Mouse (Mus musculus) stomach, embryonic 16.5 days (tissue): ENCODE data around the gene Surf1. TPM values are rescaled to one million over a fixed set of nuclear protein-coding genes. Genes with fewer than 3 reads are reported as not detected.

Source experiments
- ATAC-seq: fragments of 200-750 bp; cut with Nextera tagmentation; 2 replicates; pipeline ENCODE4 v1.8.0; 2017; ENCODE audit warnings: moderate number of reproducible peaks, moderate TSS enrichment; ENCODE audit not compliant: insufficient read depth, low FRiP score
- H3K27ac ChIP-seq: fragments of 300-500 bp; sonication (generic); 2 replicates; pipeline ENCODE4 v1.5.1; 2014; ENCODE audit warnings: low read length
- H3K27me3 ChIP-seq: fragments of 300-500 bp; sonication (generic); 2 replicates; pipeline ENCODE4 v1.6.1; 2014; ENCODE audit warnings: low read length, control low read depth, mixed read lengths; ENCODE audit not compliant: control insufficient read depth, insufficient read depth
- H3K36me3 ChIP-seq: fragments of 300-500 bp; sonication (generic); 2 replicates; pipeline ENCODE4 v1.6.1; 2014; ENCODE audit warnings: low read length; ENCODE audit not compliant: control insufficient read depth, insufficient read depth
- H3K4me1 ChIP-seq: fragments of 300-500 bp; sonication (generic); 2 replicates; pipeline ENCODE4 v1.6.1; 2014; ENCODE audit warnings: low read length, control low read depth, mixed read lengths; ENCODE audit not compliant: control insufficient read depth, insufficient read depth
- H3K4me2 ChIP-seq: fragments of 300-500 bp; sonication (generic); 2 replicates; pipeline ENCODE4 v1.6.1; 2014; ENCODE audit warnings: low read depth, low read length, mixed read lengths
- H3K4me3 ChIP-seq: fragments of 300-500 bp; sonication (generic); replicated peaks from 2 replicates; pipeline ENCODE4 v1.5.1; 2014; ENCODE audit warnings: mild to moderate bottlenecking, low read length
- H3K9ac ChIP-seq: fragments of 300-500 bp; sonication (generic); 2 replicates; pipeline ENCODE4 v1.6.1; 2014; ENCODE audit warnings: low read length
- H3K9me3 ChIP-seq: fragments of 300-500 bp; sonication (generic); replicated peaks from 2 replicates; pipeline ENCODE4 v1.6.1; 2016; ENCODE audit warnings: low read length, control low read depth; ENCODE audit not compliant: control insufficient read depth
- WGBS: fragments of 180-500 bp; shearing (Covaris S2); extraction: QIAGEN DNeasy Blood & Tissue Kit; methylation state at CpG from one replicate; pipeline ENCODE4 v1.1.7; 2014; 5-methylcytosine and 5-hydroxymethylcytosine counted together
- polyA plus RNA-seq: library from polyadenylated mRNA; unstranded; fragments of >200 nt; fragmentation: Nextera tagmentation; extraction: Ambion mirVana; gene quantifications from 2 replicates; pipeline ENCODE4 v1.2.1, GENCODE M21; 2015

Gene Surf1
- polyA plus RNA-seq, 1 experiment from 2014 or later = 59.9 TPM

DNA sequence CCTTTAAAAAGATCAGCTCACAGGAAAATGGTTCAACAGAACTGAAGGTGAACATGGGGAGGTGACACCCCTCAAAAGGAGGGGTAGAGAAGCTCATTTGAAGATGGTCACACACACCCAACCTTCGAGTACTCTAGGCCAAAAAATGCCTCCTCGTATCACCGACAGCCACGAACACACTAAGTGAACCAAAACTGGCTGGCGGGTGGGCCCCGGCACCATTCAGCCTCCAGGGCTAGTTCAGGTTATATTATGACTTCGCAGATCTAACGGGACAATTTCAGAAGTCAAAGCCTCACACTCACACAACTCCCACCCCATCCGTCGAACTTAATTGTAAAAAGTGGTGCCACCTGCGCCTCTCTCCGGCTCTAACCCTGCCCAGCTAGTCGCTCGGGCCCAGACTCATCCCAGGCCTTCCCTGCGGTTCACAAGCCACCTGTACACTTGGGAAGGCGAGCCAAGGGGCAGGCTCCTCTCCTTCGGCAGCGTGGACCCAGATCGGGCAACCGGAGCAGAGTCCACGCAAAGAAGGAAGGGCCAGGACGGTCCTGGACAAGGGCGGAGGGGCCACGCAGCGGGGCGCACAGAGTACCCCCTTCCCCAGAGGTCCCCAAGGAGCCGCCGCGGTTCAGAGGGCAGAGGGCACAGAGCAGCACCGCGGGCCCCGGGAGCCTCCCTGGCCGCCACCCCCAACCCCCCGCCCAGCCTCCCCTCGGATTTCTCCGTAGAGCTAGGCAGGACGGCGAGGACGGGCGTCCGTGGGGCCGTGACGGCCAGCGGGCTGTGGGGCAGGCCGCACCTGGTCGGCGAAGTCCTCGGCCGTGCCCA lies 16.4 kb upstream of the Surf1 start:
- no peaks in the 10 kb centered on the region for H3K9me3 ChIP-seq
- no peak; the same call in 1 of the 2 replicates for ATAC-seq
- under 1% methylated on average over 49 of the region's 49 CpGs for WGBS

DNA sequence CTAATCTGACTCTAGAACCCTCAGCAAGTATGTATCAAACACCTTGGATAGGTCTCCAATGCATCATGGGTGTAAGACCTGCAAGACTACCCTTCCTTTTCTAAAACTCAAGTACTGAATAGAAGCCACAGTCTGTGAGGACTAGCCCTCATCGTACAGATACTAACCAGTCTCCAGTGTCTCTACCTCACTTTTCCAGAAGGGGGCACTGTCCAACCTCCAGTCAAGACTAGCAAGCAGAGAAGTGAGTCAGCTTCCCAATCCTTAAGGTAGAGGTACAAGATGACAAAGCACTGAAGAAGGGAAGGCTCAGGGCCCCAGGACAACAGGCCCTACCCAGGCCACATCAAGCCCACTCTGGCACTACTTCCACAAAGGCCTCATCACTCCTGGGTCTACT lies 14.1 kb upstream of the Surf1 start:
- 0 out of 2 replicates have a peak overlapping the region, but pooled peaks have one; percentile 86 for H3K4me2 ChIP-seq
- no peak overlapping the region for H3K27ac ChIP-seq
- 55% methylated on average over 1 of the region's 1 CpGs for WGBS
- no peak overlapping the region for H3K4me3 ChIP-seq
- no peaks in the 10 kb centered on the region for H3K27me3 ChIP-seq
- H3K4me1 ChIP-seq = peaks cover 33% of the 10 kb centered on the region
- H3K36me3 ChIP-seq = peaks cover 19% of the 10 kb centered on the region
- H3K9me3 ChIP-seq = no peaks in the 10 kb centered on the region
- H3K9ac ChIP-seq = no peak overlapping the region
- ATAC-seq = no peak

More for the DNA sequence above, 16.4 kb upstream of the Surf1 start:
- peaks cover 18% of the 10 kb centered on the region; the same call in 1 of the 2 replicates for H3K36me3 ChIP-seq
- peak overlapping the region; percentile 95 for H3K27ac ChIP-seq
- peak overlapping the region; percentile 86 for H3K4me2 ChIP-seq
- peak overlapping the region; percentile 99 for H3K4me3 ChIP-seq
- H3K27me3 ChIP-seq = no peaks in the 10 kb centered on the region
- peaks cover 33% of the 10 kb centered on the region for H3K4me1 ChIP-seq
- H3K9ac ChIP-seq = peak overlapping the region; percentile 100

DNA sequence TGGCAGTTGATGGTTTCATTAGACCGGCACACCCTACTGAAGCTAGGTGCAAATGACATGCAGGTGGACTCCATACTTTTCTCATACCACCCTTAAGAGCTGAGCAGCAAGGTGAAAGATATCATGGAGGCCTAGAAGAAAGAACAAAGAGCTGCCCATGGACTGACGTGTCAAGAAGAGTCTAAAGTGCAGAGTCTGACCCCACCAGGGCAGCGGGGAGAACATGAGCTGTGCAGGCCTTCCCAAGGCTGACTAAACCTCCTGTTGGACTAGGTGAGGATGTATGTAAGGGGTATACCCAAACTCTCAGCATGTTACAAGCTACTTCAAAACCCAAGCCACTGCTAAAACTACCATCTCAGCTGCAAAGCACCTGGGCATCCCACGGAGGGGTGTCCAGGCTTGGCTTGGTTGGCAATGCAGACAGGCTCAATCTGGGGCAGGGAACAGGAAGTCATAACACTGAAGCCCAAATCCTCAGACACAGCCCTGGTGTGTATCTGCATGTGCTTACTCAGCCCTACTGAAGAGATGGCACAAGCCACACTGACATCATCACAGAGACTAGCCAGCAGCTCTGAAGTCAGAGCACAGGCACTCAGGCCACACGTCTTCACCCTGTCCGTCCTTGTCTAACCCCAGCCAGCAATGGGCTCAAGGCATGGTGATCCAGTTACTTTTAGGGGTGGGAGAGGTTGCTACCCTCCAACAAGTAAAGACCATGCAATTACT lies 11.6 kb upstream of the Surf1 start:
- H3K27me3 ChIP-seq = no peaks in the 10 kb centered on the region
- peak overlapping the region; percentile 16; the same call in 1 of the 2 replicates for H3K9ac ChIP-seq
- H3K27ac ChIP-seq = no peak overlapping the region
- peaks cover 28% of the 10 kb centered on the region for H3K36me3 ChIP-seq
- no peak for ATAC-seq
- H3K9me3 ChIP-seq = no peaks in the 10 kb centered on the region
- no peak overlapping the region for H3K4me3 ChIP-seq
- peaks cover 30% of the 10 kb centered on the region for H3K4me1 ChIP-seq
- 86% methylated on average over 6 of the region's 6 CpGs for WGBS
- H3K4me2 ChIP-seq = no peak overlapping the region

DNA sequence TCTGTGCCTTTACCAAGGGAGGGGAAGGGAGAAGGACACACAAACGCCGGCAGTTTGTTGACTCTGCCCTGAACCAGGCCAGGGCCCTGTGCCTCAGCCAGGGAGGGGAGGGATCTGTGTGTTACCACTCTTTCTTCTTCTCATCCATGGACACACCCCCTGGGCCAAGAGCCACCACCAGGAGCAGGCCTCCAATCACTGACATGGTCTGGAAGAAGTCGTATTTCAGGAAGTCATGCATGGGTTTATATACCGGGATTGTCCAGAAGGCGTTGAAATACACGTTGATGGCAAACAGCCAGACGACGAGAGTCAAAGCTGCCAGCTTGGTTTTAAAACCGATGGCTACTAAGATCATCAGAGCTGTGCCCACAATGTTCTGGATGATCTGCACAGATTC lies 5.5 kb upstream of the Surf1 start:
- Histone ChIP-seq H3K9me3 (no peaks in the 10 kb centered on the region), H3K27me3 (no peaks in the 10 kb centered on the region), H3K36me3 (peaks cover 48% of the 10 kb centered on the region), H3K4me1 (peaks cover 10% of the 10 kb centered on the region), H3K4me3 (no peak overlapping the region), H3K9ac (no peak overlapping the region), H3K4me2 (no peak overlapping the region), H3K27ac (no peak overlapping the region)
- WGBS = 53% methylated on average over 9 of the region's 9 CpGs
- peak; percentile 53; the same call in 1 of the 2 replicates for ATAC-seq

DNA sequence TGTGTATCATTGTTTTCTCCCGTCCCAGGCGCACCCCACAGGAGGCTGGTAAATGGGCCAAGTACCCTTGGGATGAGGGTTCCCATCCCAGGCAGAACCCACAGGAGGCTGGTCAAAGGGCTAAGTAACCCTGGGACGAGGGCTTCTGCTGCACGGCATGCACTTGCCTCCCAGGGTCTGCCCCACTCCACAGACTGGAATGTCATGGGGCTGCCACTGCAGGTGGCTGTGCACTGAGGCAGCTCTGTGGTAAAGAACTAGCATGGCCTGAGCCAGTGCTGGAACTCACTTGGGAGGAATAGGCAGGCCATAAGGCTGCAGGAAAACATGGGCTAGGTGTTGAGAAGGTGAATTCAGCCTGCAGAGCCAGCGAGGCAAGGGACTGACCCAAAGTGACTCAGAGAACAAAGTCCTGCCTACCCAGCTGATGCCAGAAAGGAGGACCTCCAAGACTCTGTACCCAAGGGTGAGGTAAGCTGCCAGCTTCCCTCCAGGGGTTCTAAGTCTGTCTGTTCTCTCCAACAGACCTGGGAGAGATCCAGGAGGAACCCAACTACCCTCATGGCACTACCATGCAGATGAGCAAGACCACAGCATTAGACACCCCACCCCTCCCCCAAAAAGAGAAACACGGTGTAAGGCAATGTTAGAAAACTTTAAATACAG lies 4.0 kb upstream of the Surf1 start:
- Histone ChIP-seq H3K9me3 (no peaks in the 10 kb centered on the region), H3K4me3 (no peak overlapping the region), H3K4me1 (peaks cover 13% of the 10 kb centered on the region), H3K27ac (no peak overlapping the region), H3K36me3 (peaks cover 46% of the 10 kb centered on the region), H3K9ac (no peak overlapping the region), H3K27me3 (no peaks in the 10 kb centered on the region), H3K4me2 (no peak overlapping the region)
- WGBS = 89% methylated on average over 6 of the region's 6 CpGs
- no peak for ATAC-seq

- H3K36me3 ChIP-seq = peaks cover 39% of the 10 kb centered on the region
Measured at GRCm38 (mm10) chr2:26919684-26920083, 3.4 kb upstream of the Surf1 start.

GRCm38 (mm10) chr2:26916738-26917137 lies 408 bp upstream of the Surf1 start:
- no peaks in the 10 kb centered on the region for H3K27me3 ChIP-seq
- WGBS = 2% methylated on average over 13 of the region's 13 CpGs
- ATAC-seq = no peak

More at GRCm38 (mm10) chr2:26919684-26920083, 3.4 kb upstream of the Surf1 start:
- ATAC-seq = no peak
- WGBS = 84% methylated on average over 3 of the region's 3 CpGs
- H3K4me3 ChIP-seq = no peak overlapping the region
- peaks cover 18% of the 10 kb centered on the region for H3K4me1 ChIP-seq
- H3K9me3 ChIP-seq = no peaks in the 10 kb centered on the region
- H3K27ac ChIP-seq = no peak overlapping the region
- H3K27me3 ChIP-seq = no peaks in the 10 kb centered on the region
- no peak overlapping the region for H3K4me2 ChIP-seq
- no peak overlapping the region for H3K9ac ChIP-seq

DNA sequence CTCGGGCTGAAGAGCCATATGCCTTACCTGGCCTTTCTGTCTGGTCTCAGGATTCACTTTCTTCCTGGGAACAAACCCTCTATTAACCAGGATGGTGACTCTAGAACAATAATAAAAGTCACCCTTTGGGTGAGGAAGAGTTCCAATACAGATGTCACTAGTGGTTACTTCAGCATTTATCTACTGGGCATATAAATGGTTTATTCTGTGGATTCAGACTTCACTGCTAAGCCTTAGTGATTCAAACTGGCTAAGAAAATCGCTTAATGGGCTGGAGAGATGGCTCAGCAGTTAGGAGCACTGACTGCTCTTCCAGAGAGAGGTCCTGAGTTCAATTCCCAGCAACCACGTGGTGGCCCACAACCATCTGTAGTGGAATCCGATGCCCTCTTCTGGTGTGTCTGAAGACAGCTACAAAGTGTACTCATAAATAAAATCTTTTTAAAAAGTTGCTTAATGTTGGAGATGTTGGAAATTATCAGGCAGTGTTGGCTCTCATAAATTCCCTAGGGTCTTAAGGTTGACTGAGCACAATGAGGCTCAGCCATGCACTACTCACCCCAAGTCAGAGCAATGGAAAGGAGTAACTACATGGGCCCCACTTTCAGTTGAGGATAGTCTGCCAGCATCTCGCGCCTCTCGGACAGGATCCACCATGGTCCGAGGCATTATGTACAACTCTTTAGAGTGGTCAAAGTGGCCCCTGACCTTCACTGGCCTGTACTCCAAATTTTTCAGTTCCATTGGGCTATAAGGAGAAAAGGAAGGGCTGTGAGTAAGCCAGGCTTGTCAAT lies 2.0 kb downstream of the Surf1 start:
- no peak for ATAC-seq
- Histone ChIP-seq H3K4me1 (peaks cover 28% of the 10 kb centered on the region), H3K9me3 (no peaks in the 10 kb centered on the region), H3K36me3 (peaks cover 28% of the 10 kb centered on the region), H3K27me3 (no peaks in the 10 kb centered on the region), H3K4me3 (no peak overlapping the region), H3K27ac (no peak overlapping the region), H3K9ac (no peak overlapping the region), H3K4me2 (no peak overlapping the region)
- 62% methylated on average over 8 of the region's 8 CpGs for WGBS

More at GRCm38 (mm10) chr2:26916738-26917137, 408 bp upstream of the Surf1 start:
- peak overlapping the region; percentile 74 for H3K27ac ChIP-seq
- peaks cover 25% of the 10 kb centered on the region for H3K4me1 ChIP-seq
- H3K9me3 ChIP-seq = no peaks in the 10 kb centered on the region
- H3K4me2 ChIP-seq = peak overlapping the region; percentile 88
- H3K4me3 ChIP-seq = peak overlapping the region; percentile 70
- H3K9ac ChIP-seq = peak overlapping the region; percentile 78
- H3K36me3 ChIP-seq = peaks cover 46% of the 10 kb centered on the region
